Mouse (Mus musculus): ENCODE measurements around the gene Auts2.

GRCm38 (mm10) chr5:132410338-132410852 is 132.7 kb downstream of the Auts2 start:
- TF ChIP-seq GATA1 (IDR thresholded peaks at IDR 0.05; ENCODE audit: low read length), result no peak
- TF ChIP-seq TAL1 (IDR thresholded peaks at IDR 0.05; ENCODE audit: low read length), result no peak
